Mouse (Mus musculus) intestine, postnatal 0 days (tissue): ENCODE results near the gene Ifit1. TPM values are rescaled to one million over a fixed set of nuclear protein-coding genes. Genes with fewer than 3 reads are reported as not detected.
A peak's percentile ranks its signal among the peaks of the same experiment; 100 is the strongest.

Source experiments
- ATAC-seq: fragments of 200-750 bp; cut with Nextera tagmentation; 2 replicates; pipeline ENCODE4 v1.8.0; 2017; ENCODE audit warnings: mild to moderate bottlenecking, moderate TSS enrichment, moderate library complexity
- H3K27ac ChIP-seq: fragments of 300-500 bp; sonication (generic); 2 replicates; pipeline ENCODE4 v1.5.1; 2014; ENCODE audit warnings: mild to moderate bottlenecking, low read depth, low read length, moderate library complexity
- H3K27me3 ChIP-seq: fragments of 300-500 bp; sonication (generic); replicated peaks from 2 replicates; pipeline ENCODE4 v1.6.1; 2014; ENCODE audit warnings: low read length, mixed read lengths; ENCODE audit not compliant: control insufficient read depth, insufficient read depth
- H3K36me3 ChIP-seq: fragments of 300-500 bp; sonication (generic); 2 replicates; pipeline ENCODE4 v1.6.1; 2014; ENCODE audit warnings: mild to moderate bottlenecking, moderate library complexity; ENCODE audit not compliant: control insufficient read depth, insufficient read depth
- H3K4me1 ChIP-seq: fragments of 300-500 bp; sonication (generic); replicated peaks from 2 replicates; pipeline ENCODE4 v1.6.1; 2014; ENCODE audit warnings: antibody characterized with exemption, low read length, mixed read lengths; ENCODE audit not compliant: control insufficient read depth, insufficient read depth
- H3K4me2 ChIP-seq: fragments of 300-500 bp; sonication (generic); replicated peaks from 2 replicates; pipeline ENCODE4 v1.6.1; 2014; ENCODE audit warnings: low read depth, mild to moderate bottlenecking, moderate library complexity
- H3K4me3 ChIP-seq: fragments of 300-500 bp; sonication (generic); 2 replicates; pipeline ENCODE4 v1.5.1; 2014; ENCODE audit warnings: low read depth, low read length
- H3K9ac ChIP-seq: fragments of 300-500 bp; sonication (generic); 2 replicates; pipeline ENCODE4 v1.6.1; 2014; ENCODE audit warnings: mild to moderate bottlenecking, low read depth, low read length
- H3K9me3 ChIP-seq: fragments of 300-500 bp; sonication (generic); 2 replicates; pipeline ENCODE4 v1.6.1; 2016; ENCODE audit warnings: mixed run types; ENCODE audit not compliant: control insufficient read depth
- CTCF ChIP-seq: sonication (generic); IDR thresholded peaks from 2 replicates; pipeline ENCODE4 v1.5.1; 2016; ENCODE audit warnings: low read depth, mild to moderate bottlenecking, control low read depth, antibody characterized with exemption, moderate library complexity
- WGBS: fragments of 180-500 bp; shearing (Covaris S2); extraction: QIAGEN DNeasy Blood & Tissue Kit; methylation state at CpG from one replicate; pipeline ENCODE4 v1.1.7; 2014; 5-methylcytosine and 5-hydroxymethylcytosine counted together
- polyA plus RNA-seq: library from polyadenylated mRNA; unstranded; fragments of >200 nt; fragmentation: Nextera tagmentation; extraction: Ambion mirVana; gene quantifications from 2 replicates; pipeline ENCODE4 v1.2.1, GENCODE M21; 2015

Gene Ifit1
- polyA plus RNA-seq, 1 experiment from 2014 or later: 90.6 TPM

DNA sequence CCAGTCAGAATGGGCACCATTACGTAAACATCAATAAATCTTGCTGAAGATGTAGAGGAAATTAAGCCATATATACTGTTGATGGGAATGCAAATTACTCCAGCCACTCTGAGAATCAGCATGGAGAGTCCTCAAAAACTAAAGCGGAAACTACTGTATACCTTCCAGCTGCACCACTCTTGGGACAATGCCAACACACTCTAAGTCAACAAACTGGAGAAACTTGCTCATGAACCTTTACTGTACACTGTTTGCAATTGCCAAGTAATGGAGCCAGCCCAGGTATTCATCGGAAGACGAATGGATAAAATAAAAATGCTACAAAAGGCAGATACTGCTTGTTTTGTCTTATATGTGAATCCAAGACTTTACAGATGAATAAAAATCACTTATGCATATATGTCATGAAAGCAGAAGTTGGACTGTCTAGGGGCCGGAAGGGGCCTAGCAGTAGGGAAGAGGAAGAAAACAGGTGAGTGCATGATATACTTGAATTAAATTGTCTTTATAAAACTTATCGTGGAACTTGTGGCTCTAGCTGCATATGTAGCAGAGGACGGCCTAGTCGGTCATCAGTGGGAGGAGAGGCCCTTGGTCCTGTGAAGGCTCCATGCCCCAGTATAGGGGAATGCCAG lies 55.8 kb downstream of the Ifit1 start:
- H3K4me2 ChIP-seq: no peak overlapping the region
- no peaks in the 10 kb centered on the region for H3K9me3 ChIP-seq
- no peaks in the 10 kb centered on the region for H3K36me3 ChIP-seq
- H3K27ac ChIP-seq: no peak overlapping the region
- H3K27me3 ChIP-seq: no peaks in the 10 kb centered on the region
- 0 out of 2 replicates have a peak, but pooled peaks cover 4% of the 10 kb centered on the region for H3K4me1 ChIP-seq
- 72% methylated on average over 8 of the region's 8 CpGs for WGBS
- TF ChIP-seq CTCF: no peak
- no peak overlapping the region for H3K9ac ChIP-seq
- no peak overlapping the region for H3K4me3 ChIP-seq
- peak; percentile 66; the same call in 1 of the 2 replicates for ATAC-seq

GRCm38 (mm10) chr19:34697461-34697860 lies 56.8 kb downstream of the Ifit1 start:
- Histone ChIP-seq H3K4me3 (no peak overlapping the region), H3K4me2 (no peak overlapping the region), H3K9me3 (no peaks in the 10 kb centered on the region), H3K9ac (no peak overlapping the region), H3K27me3 (no peaks in the 10 kb centered on the region), H3K36me3 (no peaks in the 10 kb centered on the region), H3K27ac (no peak overlapping the region), H3K4me1 (0 out of 2 replicates have a peak, but pooled peaks cover 4% of the 10 kb centered on the region)
- 42% methylated on average over 2 of the region's 2 CpGs for WGBS
- ATAC-seq: no peak
- no peak for TF ChIP-seq CTCF

DNA sequence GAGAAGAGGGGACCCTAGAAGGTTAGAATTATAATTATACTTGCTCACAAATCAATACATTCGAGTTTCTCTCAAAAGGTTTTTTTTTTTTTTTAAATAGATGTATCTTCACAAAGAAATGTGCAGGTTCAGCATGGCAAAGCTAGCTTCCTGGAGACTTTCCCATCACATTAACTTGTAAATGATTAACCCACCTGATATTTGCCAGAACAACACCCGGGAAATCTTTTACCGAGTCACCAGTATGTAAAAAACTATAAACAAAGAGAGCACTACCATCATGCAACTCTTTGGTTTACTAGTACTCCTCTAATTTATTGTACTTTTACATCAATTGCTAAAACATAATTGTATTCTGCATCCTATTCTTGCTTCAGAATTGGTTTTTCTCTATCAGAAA lies 57.8 kb downstream of the Ifit1 start:
- WGBS: 32% methylated on average over 3 of the region's 3 CpGs
- Histone ChIP-seq H3K4me3 (no peak overlapping the region), H3K4me2 (no peak overlapping the region), H3K36me3 (no peaks in the 10 kb centered on the region), H3K4me1 (0 out of 2 replicates have a peak, but pooled peaks cover 4% of the 10 kb centered on the region), H3K9me3 (no peaks in the 10 kb centered on the region), H3K27me3 (no peaks in the 10 kb centered on the region), H3K9ac (no peak overlapping the region), H3K27ac (no peak overlapping the region)
- ATAC-seq: no peak
- no peak for TF ChIP-seq CTCF

DNA sequence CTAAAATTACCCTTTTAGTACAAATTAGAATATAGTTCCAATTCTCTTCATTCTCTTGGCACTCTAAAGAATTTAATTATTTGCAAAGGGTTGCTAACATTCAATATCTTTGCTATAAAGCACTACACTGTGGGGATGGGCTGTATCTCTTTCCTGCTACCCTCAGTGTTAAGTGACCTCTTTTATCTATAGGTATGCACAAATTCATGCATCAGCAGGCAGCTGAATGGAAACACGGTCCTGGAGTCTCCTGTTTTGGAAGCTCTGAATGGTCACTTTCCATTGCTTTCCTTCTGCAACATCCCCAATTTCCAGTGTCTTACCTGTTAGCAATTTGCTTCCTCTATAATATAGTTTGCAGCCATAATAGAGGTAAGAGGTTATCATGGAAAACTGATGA lies 58.2 kb downstream of the Ifit1 start:
- no peaks in the 10 kb centered on the region for H3K27me3 ChIP-seq
- H3K4me2 ChIP-seq: no peak overlapping the region
- TF ChIP-seq CTCF: no peak
- H3K27ac ChIP-seq: no peak overlapping the region
- H3K9ac ChIP-seq: no peak overlapping the region
- ATAC-seq: no peak
- WGBS: 46% methylated on average over 1 of the region's 1 CpGs
- no peaks in the 10 kb centered on the region for H3K9me3 ChIP-seq
- 0 out of 2 replicates have a peak, but pooled peaks cover 4% of the 10 kb centered on the region for H3K4me1 ChIP-seq
- no peak overlapping the region for H3K4me3 ChIP-seq
- H3K36me3 ChIP-seq: no peaks in the 10 kb centered on the region

DNA sequence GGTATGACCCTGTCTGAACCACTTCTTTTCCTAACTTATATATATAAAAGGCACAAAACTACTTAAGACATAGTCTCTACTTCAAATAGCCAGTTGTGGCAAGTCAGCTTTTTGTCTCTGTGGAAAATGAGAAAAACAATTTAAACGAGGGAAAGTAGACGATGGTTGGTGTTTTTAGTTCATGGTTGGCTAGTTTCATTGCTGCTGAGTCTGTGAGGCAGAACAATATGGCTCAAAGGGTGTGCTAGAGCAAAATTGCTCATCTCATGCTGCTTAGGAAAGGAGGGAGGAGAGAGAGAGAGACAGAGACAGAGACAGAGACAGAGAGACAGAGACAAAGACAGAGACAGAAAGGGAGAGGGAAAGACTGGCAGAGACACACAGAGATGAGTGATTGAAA lies 58.6 kb downstream of the Ifit1 start:
- no peak overlapping the region for H3K4me2 ChIP-seq
- no peaks in the 10 kb centered on the region for H3K9me3 ChIP-seq
- no peak for TF ChIP-seq CTCF
- no peak overlapping the region for H3K4me3 ChIP-seq
- no peaks in the 10 kb centered on the region for H3K27me3 ChIP-seq
- no peak for ATAC-seq
- 88% methylated on average over 2 of the region's 2 CpGs for WGBS
- H3K4me1 ChIP-seq: 0 out of 2 replicates have a peak, but pooled peaks cover 4% of the 10 kb centered on the region
- no peak overlapping the region for H3K27ac ChIP-seq
- H3K9ac ChIP-seq: no peak overlapping the region
- H3K36me3 ChIP-seq: no peaks in the 10 kb centered on the region

Other genes starting within 250 kb of the Ifit1 start
- 3.2 and 3.5 TPM in 2 replicates for gene Ch25h, start 165.7 kb upstream of the Ifit1 start, polyA plus RNA-seq
- gene Lipa, start 113.4 kb upstream of the Ifit1 start, polyA plus RNA-seq: 191 and 206 TPM in 2 replicates
- 13.1 and 15.1 TPM in 2 replicates for gene Ifit2, start 90.2 kb upstream of the Ifit1 start, polyA plus RNA-seq
- gene Ifit3, start 57.3 kb upstream of the Ifit1 start, polyA plus RNA-seq: 43.5 and 50.2 TPM in 2 replicates
- 18.8 and 19.4 TPM in 2 replicates for gene Ifit1bl1, start 38.9 kb upstream of the Ifit1 start, polyA plus RNA-seq
- 2.2 and 2.3 TPM in 2 replicates for gene Ifit3b, start 32.9 kb upstream of the Ifit1 start, polyA plus RNA-seq
- gene Ifit1bl2, start 128 bp upstream of the Ifit1 start, polyA plus RNA-seq: 128 and 134 TPM in 2 replicates
- 5.3 and 6.8 TPM in 2 replicates for gene Slc16a12, start 106.4 kb downstream of the Ifit1 start, polyA plus RNA-seq
- 3.7 and 4.4 TPM in 2 replicates for gene Pank1, start 238.6 kb downstream of the Ifit1 start, polyA plus RNA-seq